Mouse (Mus musculus) bone marrow, adult 2 months (tissue): ENCODE results near the gene St6galnac1. TPM values are rescaled to one million over a fixed set of nuclear protein-coding genes. Genes with fewer than 3 reads are reported as not detected.
A peak's percentile ranks its signal among the peaks of the same experiment; 100 is the strongest.

Source experiments
- H3K27ac ChIP-seq: fragments of 200-500 bp; 2 replicates; pipeline ENCODE4 v1.5.1; 2012; ENCODE audit warnings: low read depth, mild to moderate bottlenecking, control low read depth, inconsistent platforms, low read length; ENCODE audit not compliant: control insufficient read depth, poor library complexity, insufficient read depth
- H3K4me1 ChIP-seq: fragments of 200-500 bp; 2 replicates; pipeline ENCODE4 v1.6.1; 2011; ENCODE audit warnings: low read length; ENCODE audit not compliant: control insufficient read depth, insufficient read depth
- H3K4me3 ChIP-seq: fragments of 200-500 bp; replicated peaks from 2 replicates; pipeline ENCODE3; 2011; ENCODE audit warnings: mild to moderate bottlenecking, low read depth, low read length, control low read depth; ENCODE audit not compliant: control insufficient read depth
- CTCF ChIP-seq: fragments of 200-500 bp; IDR thresholded peaks from 2 replicates; pipeline ENCODE4 v1.5.1; 2011; ENCODE audit warnings: low read length, control low read depth; ENCODE audit not compliant: control insufficient read depth, insufficient read depth
- POLR2A ChIP-seq: fragments of 200-500 bp; IDR thresholded peaks from 2 replicates; pipeline ENCODE4 v1.6.1; 2011; ENCODE audit warnings: low read depth, mild to moderate bottlenecking, control low read depth, low read length, borderline replicate concordance; ENCODE audit not compliant: control insufficient read depth
- WGBS: fragments of 180-500 bp; shearing (Covaris S2); methylation state at CpG from one replicate; pipeline ENCODE4 v1.1.7; 2018; 5-methylcytosine and 5-hydroxymethylcytosine counted together
- polyA plus RNA-seq: library from polyadenylated mRNA; stranded (reverse); fragments of >200 nt; gene quantifications from 2 replicates; pipeline ENCODE4 v1.2.4, GENCODE M21; 2011; ENCODE audit warnings: low replicate concordance; ENCODE audit not compliant: missing spikeins, insufficient read depth, insufficient read length

St6galnac1 gene
- polyA plus RNA-seq, 1 experiment = not detected

DNA sequence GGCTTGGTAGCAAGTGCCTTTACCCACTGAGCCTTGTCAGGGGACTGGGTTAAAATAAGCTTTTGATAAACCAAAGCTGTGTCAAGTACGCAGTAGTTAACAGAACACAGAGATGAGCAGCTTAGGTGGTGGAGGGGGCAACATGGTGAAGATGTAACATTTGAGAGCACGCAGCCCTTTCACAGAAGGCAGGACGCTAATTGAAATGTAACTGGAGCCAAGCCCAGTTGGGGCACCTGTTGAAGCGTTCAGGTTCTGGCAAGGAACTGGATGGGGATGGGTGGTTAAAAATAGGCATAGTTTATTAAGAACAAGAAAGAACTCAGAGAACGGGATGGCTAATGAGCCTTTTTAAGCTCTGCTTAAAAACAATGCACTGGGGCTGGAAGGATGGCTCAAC lies 24.1 kb upstream of the St6galnac1 start:
- Histone ChIP-seq H3K4me3 (no peak overlapping the region), H3K27ac (no peak overlapping the region), H3K4me1 (no peaks in the 10 kb centered on the region)
- WGBS = 87% methylated on average over 5 of the region's 5 CpGs
- TF ChIP-seq POLR2A (no peak), CTCF (no peak)

DNA sequence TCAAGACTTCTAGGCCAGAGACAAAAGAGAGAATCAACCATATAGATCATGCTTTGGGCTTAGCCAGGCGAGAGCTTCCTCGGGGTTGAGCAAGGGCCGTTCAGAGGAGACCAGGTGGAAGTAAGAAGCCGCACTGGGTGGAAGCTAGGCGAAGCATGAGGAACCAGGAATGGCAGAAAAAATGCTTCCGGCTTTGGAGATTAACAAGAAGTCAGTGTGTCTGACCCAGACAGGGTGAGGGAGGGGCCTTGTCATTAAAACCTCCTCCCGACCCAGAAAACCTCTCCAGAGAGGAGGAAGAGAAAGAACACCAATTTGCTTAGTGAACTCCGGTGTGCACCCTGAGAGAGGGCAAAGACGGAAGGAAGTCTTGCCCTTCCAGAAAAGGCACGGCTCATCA lies 8.9 kb upstream of the St6galnac1 start:
- H3K4me3 ChIP-seq = no peak overlapping the region
- WGBS = 67% methylated on average over 10 of the region's 10 CpGs
- TF ChIP-seq POLR2A = no peak
- TF ChIP-seq CTCF = no peak
- H3K27ac ChIP-seq = no peak overlapping the region
- H3K4me1 ChIP-seq = no peaks in the 10 kb centered on the region; the same call in 1 of the 2 replicates

DNA sequence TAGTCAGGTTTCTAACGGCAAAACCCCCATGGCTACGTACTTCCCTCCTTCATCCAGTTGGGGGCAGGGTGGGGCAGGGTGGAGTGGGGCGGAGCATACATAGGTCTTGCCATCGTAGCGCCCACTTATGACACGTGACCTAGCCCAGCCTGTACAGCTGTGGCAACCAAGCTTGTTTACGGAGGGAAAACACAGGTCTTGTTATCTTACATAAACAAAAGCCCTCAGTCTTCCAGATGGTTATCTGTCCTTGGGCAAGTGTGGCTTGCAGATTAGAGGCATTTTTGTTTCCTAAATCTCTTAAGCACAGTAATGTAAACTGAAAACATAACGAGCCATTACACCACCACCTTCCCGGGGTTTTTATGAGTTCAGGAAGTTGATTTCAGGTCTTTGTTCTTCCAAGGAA lies 7.4 kb upstream of the St6galnac1 start:
- H3K4me3 ChIP-seq = peak overlapping the region; percentile 50
- no peak overlapping the region for H3K27ac ChIP-seq
- H3K4me1 ChIP-seq = no peaks in the 10 kb centered on the region; the same call in 1 of the 2 replicates
- WGBS = under 1% methylated on average over 9 of the region's 9 CpGs
- peak; percentile 41; the same call in 1 of the 2 replicates for TF ChIP-seq CTCF
- TF ChIP-seq POLR2A = no peak

DNA sequence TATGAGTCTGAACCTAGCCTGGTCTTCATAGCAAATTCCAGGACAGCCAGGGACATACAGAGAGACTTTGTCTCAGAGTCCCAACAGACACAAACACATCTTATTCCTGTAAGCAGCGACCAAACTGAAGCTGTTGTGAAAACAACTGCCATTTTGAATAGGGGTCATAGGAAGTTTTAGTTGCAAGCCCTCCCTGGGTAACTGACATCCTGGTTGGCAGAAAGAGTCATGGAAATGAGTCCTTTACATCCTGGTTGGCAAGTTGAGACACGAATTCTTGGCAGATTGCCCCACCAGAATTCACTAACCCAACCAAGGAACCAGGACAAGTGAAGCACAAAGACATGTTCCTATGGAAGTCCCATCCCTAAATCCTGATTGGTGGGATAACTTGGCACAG lies 2.1 kb downstream of the St6galnac1 start:
- WGBS = 38% methylated on average over 2 of the region's 2 CpGs
- Histone ChIP-seq H3K4me3 (no peak overlapping the region), H3K4me1 (no peaks in the 10 kb centered on the region), H3K27ac (no peak overlapping the region)
- TF ChIP-seq POLR2A = no peak
- TF ChIP-seq CTCF = no peak

DNA sequence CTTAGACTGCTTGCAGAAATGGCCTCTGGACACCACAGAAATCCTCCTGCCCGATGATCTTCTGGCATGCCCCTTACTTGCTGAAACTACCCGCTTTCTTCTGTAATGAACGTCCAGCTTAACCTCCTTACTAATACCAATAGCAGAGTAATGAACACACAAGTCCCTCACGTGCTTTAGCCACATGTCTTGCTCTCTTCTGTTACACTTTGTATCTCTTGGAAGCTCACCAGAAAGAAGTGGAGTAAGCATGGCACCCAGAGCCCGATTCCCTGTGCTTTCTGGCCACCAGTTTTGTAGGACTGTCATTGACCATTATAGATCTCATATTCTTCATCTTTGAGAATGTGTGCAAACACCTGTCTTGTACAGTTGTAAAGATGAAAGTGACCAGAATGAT lies 5.4 kb downstream of the St6galnac1 start:
- H3K4me3 ChIP-seq = no peak overlapping the region

DNA sequence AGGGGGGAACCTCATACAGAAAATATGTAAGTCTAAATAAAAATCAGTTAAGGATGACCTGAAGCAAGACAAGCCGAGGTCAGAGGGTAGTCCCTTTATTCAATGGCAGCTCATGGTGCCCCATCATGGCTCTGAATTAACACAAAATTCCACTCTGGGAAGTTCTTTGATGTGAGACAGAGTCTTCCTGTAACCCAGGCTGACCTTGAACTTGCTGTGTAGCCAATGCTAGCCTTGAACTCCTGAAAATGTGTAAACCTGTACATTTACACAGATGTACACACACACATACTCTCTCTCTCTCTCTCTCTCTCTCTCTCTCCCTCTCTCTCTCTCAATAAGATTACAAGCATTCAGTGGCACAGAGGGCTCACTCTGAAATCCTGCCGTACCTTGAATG lies 10.4 kb downstream of the St6galnac1 start:
- no peak overlapping the region for H3K4me3 ChIP-seq
- 67% methylated on average over 2 of the region's 2 CpGs for WGBS
- H3K4me1 ChIP-seq = no peaks in the 10 kb centered on the region
- H3K27ac ChIP-seq = no peak overlapping the region
- TF ChIP-seq CTCF (no peak), POLR2A (no peak)

More for the DNA sequence above, 5.4 kb downstream of the St6galnac1 start:
- Histone ChIP-seq H3K27ac (no peak overlapping the region), H3K4me1 (no peaks in the 10 kb centered on the region)
- 76% methylated on average over 5 of the region's 5 CpGs for WGBS
- TF ChIP-seq POLR2A = no peak
- no peak for TF ChIP-seq CTCF

DNA sequence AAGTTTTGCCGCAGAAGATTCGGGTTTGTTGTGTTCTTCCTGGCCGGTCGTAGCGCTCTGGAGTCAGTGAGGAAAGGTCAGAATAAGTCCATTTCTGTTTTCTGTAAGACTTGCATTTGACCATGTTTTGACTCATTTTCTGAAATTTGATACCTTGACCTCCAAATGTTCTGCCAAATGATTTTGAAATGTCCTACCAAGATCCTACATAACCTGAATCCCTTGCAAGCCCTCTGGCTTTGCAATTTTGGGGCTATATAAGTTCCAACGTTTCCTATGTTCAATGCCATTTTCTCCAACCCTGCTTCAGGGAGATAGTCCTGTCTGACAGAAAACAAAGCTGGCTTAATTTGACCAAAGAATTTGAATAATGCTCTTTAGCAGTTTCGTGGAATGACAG lies 11.0 kb downstream of the St6galnac1 start:
- no peak for TF ChIP-seq POLR2A
- TF ChIP-seq CTCF = no peak
- H3K27ac ChIP-seq = no peak overlapping the region
- no peak overlapping the region for H3K4me3 ChIP-seq
- no peaks in the 10 kb centered on the region for H3K4me1 ChIP-seq
- WGBS = 87% methylated on average over 7 of the region's 7 CpGs

DNA sequence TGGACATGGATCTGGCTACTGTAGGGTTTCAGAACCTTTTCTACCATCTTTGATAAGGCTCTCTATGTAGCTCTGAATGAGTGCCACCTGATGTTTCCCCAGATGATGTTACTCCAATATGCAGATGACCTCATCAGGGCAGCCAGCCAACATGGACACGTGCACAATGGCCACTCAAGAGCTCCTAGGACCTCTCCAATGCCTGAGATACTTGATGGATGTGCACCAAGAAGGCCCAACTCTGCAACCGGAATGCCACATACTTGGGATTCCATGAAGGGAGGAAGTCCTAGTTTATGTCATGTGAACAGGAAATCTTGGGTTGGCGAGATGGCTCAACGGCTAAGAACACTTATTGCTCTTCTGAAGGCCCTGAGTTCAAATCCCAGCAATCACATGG lies 20.1 kb downstream of the St6galnac1 start:
- TF ChIP-seq CTCF = no peak
- TF ChIP-seq POLR2A = no peak
- no peaks in the 10 kb centered on the region for H3K4me1 ChIP-seq
- H3K27ac ChIP-seq = no peak overlapping the region
- no peak overlapping the region for H3K4me3 ChIP-seq
- WGBS = 76% methylated on average over 4 of the region's 4 CpGs

DNA sequence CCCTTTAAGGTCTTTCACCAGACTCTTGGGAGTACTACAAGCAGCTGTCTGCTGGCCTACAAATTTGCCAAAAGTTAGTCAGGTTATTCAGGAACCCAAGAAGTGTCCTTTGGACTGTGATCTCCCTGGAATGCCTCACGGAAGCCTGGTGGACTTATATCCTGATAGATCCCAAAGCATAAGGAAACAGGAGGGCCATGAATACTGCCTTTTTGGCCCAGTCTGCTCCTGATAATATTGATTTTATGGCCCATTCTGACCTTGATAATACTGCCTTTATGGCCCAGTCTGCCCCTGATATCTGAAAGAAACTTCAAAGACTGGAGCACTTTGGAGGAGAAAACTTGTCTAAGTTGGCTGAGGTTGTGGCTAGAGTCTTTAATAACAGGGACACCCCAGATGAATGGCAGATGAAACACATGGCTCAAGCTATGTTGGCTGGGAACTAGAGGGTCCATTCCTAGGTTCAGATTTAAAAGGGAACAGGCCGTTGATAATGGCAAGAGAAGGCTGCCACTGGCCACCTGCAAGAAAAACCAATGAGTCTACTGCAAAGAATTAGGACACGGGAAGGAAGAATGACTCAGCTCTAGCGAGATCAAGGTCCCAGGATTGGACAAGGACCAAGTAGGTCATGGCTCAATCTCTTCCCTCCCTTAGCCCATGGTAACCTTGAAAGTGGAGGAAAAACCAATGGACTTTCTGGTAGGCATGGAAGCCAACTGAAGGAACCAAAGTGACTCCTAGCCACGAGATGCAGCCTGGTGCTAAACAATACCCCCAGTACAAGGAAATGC lies 21.4 kb downstream of the St6galnac1 start:
- WGBS = 43% methylated on average over 5 of the region's 5 CpGs
- H3K27ac ChIP-seq = no peak overlapping the region
- H3K4me1 ChIP-seq = no peaks in the 10 kb centered on the region
- TF ChIP-seq POLR2A (no peak), CTCF (no peak)
- no peak overlapping the region for H3K4me3 ChIP-seq
